Mouse (Mus musculus): Measurements from ENCODE around the gene 2210407C18Rik.

The 2210407C18Rik gene

DNA sequence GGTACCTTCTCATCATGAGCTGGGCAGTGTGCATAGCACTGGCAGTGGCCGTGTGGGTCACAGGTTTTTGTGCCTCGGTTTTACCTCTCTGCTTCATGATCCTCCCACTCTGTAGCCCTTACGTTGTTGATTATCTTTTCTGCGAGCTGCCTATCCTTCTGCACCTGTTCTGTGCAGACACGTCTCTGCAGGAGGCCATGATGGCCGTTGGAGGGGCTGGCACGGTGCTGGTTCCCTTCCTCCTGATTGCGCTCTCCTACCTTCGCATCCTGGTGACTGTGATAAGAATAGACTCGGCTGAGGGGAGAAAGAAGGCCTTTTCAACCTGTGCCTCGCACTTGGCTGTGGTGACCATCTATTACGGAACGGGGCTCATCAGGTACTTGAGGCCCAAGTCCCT lies 18.0 kb downstream of the 2210407C18Rik start:
- DNase-seq: no peak

DNA sequence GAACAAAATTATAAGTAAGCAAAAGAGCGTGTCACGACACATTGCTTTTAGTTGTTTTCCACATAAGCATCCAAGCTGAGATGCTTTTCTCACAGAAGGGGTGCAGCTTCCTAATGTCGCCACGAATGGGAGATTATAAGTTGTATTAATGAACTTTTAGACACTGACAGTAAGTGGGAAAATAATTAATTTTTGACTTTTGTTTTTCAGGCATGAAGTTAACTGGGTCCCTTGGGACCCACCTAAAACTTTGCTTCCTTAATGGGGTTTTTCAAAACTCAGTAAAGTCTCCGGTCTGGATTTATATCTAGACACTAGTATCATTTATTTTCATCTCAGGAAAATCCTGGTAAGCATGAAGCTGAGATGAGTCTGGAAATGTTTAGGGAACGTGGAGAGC lies 21.1 kb downstream of the 2210407C18Rik start, which contains the start of gene Olfr324:
Gene Olfr324 (plus strand): TSS at position 301 of the 400 bp plus-strand sequence.
- DNase-seq: no peak

DNA sequence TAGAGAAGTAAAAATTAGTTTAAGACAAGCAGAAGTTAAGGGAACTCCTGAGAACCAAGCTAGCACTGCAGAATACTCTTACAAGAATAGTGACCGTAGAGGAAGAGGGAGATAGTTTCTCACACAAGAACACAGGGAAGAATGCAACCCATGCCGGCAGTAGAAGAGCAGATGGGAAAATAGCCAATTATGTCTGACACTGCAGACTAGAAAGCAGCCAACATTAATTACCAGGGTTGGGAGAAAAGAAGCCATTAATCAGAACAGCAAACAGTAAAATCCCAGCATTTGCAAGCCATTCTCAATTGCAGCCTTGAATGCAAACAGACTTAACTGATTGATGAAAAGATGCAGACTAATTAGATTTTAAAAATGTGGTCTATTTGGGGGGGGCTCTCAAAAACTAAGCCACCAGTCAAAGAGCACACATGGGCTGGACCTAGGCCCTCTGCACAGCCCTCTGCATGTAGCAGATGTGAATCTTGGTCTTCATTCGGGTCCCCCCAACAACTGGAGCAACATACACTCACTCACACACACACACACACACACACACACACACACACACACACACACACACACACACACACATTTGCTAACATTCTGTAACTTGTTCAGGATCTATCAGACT lies 27.1 kb downstream of the 2210407C18Rik start:
- DNase-seq: peak; percentile 30

DNA sequence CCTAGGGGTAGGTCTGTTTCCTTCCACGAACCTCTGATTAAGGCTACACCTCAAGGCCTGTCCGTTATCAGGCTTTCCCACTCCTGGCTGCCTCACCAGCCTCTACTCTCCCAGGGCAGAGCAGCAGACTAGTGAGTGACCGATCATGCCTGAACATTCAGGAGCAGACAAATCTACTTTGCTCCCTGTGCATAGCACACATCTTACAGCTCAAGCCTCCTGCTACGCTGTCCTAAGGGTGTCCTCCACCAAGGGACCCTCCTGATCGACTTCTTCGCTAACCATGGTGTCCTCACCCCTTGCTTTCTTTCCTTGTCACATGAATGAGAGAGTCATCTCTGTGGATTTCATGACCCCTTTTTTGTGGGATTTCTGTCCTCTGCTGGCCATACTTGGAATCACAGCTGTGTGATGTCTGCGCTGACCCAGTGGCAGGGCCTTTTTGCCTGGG lies 28.0 kb downstream of the 2210407C18Rik start:
- peak; percentile 86 for DNase-seq

DNA sequence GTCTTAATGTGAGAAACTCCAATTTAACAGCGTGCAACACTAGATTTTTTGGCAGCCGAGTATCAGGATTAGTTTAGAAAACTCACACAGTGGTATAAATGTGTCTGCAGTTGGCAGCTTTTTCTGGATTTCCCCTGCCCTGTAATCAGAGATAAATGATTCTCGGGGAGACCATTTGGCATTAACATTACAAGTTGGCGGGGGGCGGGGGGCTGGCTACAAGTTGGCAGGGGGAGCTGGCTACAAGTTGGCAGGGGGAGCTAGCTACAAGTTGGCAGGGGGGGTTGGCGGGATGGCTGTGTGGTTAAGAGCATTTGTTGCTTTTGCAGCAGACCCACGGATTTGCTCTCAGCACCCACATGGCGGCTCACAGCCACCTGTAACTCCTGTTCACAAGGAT lies 37.2 kb downstream of the 2210407C18Rik start:
- peak; percentile 60 for DNase-seq

DNA sequence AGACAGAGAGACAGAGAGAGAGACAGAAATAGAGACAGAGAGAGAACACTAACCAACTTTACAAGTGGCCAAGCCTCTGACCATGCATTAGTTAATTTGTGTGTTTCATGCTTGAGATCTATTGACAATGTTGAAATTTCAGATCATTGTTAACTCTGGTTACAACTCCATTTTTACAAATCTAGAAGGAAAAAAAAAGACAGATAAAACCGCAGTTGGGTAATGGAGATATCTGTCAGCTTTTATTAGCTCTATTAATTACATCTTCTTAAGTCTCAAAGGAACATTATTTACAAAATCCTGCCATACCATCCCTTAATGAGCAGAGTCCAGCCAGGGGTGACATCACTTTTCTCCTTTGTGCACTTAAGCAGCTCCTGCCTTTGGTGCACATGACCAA lies 38.4 kb downstream of the 2210407C18Rik start, which contains the start of gene Olfr325:
Gene Olfr325 (plus strand): TSS at position 301 of the 400 bp plus-strand sequence.
- no peak for DNase-seq

DNA sequence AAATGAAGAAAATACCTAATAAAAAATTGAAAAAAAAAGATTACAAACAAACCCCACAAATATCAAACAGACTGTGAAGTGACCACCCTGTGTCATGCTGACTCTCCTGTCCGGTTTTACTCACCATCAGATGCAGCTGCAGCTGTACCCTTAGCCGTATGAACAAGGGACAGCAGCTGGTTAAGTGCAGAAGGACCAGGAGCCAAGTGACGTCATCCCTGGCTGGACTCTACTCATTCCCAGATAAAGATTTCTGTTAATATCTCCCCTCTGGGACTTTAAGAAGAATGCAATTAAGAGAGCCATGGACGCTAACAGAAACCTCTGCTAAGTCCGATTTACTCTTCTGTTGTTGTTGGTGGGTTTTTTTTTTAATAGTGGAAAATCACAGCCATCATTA lies 45.5 kb downstream of the 2210407C18Rik start, which contains the start of gene Olfr224:
Gene Olfr224 (minus strand): TSS at position 149 of the 400 bp plus-strand sequence.
- DNase-seq: peak; percentile 90
